Mouse (Mus musculus) hindbrain, embryonic 14.5 days (tissue): ENCODE measurements at regions not wholly inside any gene's neighbourhood (a gene's known extent, or its start where the extent isn't known, plus 50 kb on each side); places are given as distances from the start of the nearest gene placed in this dataset.

Experiments
- ATAC-seq: fragments of 200-750 bp; cut with Nextera tagmentation; 2 replicates; pipeline ENCODE4 v1.8.0; 2017; ENCODE audit warnings: moderate number of reproducible peaks, mild to moderate bottlenecking, moderate TSS enrichment, moderate library complexity; ENCODE audit not compliant: low FRiP score
- DNase-seq: peaks from one replicate; pipeline ENCODE4 v3.0.0-alpha.2; 2015; ENCODE audit warnings: low spot score
- H3K27ac ChIP-seq: fragments of 300-500 bp; sonication (generic); 2 replicates; pipeline ENCODE4 v1.5.1; 2014; ENCODE audit warnings: mild to moderate bottlenecking, moderate library complexity
- H3K27me3 ChIP-seq: fragments of 300-500 bp; sonication (generic); 2 replicates; pipeline ENCODE4 v1.6.1; 2014; ENCODE audit warnings: mild to moderate bottlenecking, low read length, mixed read lengths; ENCODE audit not compliant: control insufficient read depth, insufficient read depth
- H3K36me3 ChIP-seq: fragments of 300-500 bp; sonication (generic); replicated peaks from 2 replicates; pipeline ENCODE4 v1.6.1; 2014; ENCODE audit not compliant: control insufficient read depth, insufficient read depth
- H3K4me1 ChIP-seq: fragments of 300-500 bp; sonication (generic); replicated peaks from 2 replicates; pipeline ENCODE4 v1.6.1; 2014; ENCODE audit warnings: antibody characterized with exemption, low read length, mixed read lengths; ENCODE audit not compliant: control insufficient read depth, insufficient read depth
- H3K4me2 ChIP-seq: fragments of 300-500 bp; sonication (generic); replicated peaks from 2 replicates; pipeline ENCODE4 v1.6.1; 2014; ENCODE audit warnings: mild to moderate bottlenecking, moderate library complexity
- H3K4me3 ChIP-seq: fragments of 300-500 bp; sonication (generic); replicated peaks from 2 replicates; pipeline ENCODE4 v1.5.1; 2014; ENCODE audit warnings: mild to moderate bottlenecking, low read length
- H3K9ac ChIP-seq: fragments of 300-500 bp; sonication (generic); 2 replicates; pipeline ENCODE4 v1.6.1; 2014
- H3K9me3 ChIP-seq: fragments of 300-500 bp; sonication (generic); 2 replicates; pipeline ENCODE4 v1.6.1; 2016; ENCODE audit warnings: low read length; ENCODE audit not compliant: control insufficient read depth
- WGBS: fragments of 180-500 bp; shearing (Covaris S2); extraction: QIAGEN DNeasy Blood & Tissue Kit; methylation state at CpG from one replicate; pipeline ENCODE4 v1.1.7; 2014; 5-methylcytosine and 5-hydroxymethylcytosine counted together

DNA sequence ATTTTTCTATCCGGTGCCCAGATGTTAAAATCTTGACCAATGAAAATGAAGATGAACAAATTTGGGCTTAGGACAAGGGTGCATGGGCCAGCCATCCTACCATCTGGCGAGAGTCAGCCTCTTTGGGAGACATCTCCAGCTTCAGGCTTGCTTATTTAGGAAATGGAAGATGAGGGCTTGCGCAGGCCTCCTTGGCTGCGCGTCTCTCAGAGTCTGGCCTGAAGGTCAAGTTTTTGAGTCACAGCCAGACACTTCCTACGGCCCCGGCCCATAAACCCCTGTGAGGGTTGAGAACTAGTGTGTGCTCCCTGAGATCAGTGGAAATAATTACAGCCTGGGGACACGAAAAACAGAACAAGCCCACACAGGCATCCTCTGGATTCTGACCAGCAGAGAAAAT, 300.7 kb upstream of the Arglu1 start:
- WGBS: 74% methylated on average over 8 of the region's 8 CpGs
- Histone ChIP-seq H3K27me3 (no peaks in the 10 kb centered on the region), H3K36me3 (no peaks in the 10 kb centered on the region), H3K4me2 (no peak overlapping the region), H3K4me3 (no peak overlapping the region), H3K27ac (no peak overlapping the region), H3K4me1 (peaks cover 26% of the 10 kb centered on the region), H3K9ac (no peak overlapping the region), H3K9me3 (no peaks in the 10 kb centered on the region)
- no peak for ATAC-seq
- DNase-seq: no peak

DNA sequence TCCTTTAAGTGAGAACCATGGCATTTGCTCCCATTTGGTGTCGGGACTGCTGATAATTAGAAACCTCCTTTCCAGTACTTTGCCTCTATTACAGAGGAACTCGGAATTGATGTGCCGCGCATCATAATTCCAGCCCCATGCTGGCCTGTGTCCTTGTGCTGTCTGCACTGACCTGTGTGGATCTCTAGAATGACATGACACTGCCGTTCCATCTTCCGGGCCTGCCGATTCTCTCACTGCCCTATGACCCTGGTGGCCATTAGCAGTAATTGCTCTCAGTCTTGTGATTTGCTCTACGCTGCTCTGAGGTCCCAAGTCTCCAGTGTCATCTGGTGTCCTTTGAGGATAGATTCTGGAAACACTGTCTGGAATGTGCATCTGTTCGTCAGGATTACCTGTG, 295.7 kb upstream of the Arglu1 start:
- Histone ChIP-seq H3K27me3 (no peaks in the 10 kb centered on the region), H3K4me2 (no peak overlapping the region), H3K27ac (no peak overlapping the region), H3K9ac (no peak overlapping the region), H3K36me3 (no peaks in the 10 kb centered on the region), H3K4me1 (peaks cover 4% of the 10 kb centered on the region), H3K9me3 (no peaks in the 10 kb centered on the region), H3K4me3 (no peak overlapping the region)
- ATAC-seq (no peak), DNase-seq (no peak)
- 70% methylated on average over 9 of the region's 9 CpGs for WGBS

DNA sequence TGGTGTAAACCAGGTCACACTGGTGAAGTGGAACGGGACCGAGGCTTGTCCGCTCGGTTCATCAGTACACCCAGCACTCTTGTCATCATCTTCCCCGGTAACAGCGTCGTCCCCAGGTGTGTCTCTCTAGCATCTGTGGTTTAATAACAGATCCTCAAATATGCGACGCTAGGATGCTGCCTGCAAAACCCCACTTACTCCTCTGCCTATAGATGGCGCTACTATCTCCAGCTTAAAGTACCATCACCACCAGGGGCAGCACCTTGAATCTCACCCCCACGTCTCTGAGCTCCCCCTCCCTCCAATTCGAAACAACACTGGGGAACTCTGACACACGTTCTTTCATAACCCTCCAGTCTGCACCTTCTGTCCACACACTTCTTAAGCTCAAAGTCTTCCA, 295.1 kb upstream of the Arglu1 start:
- H3K4me3 ChIP-seq: no peak overlapping the region
- ATAC-seq (no peak), DNase-seq (no peak)
- WGBS: 84% methylated on average over 13 of the region's 13 CpGs
- H3K9me3 ChIP-seq: no peaks in the 10 kb centered on the region
- peaks cover 4% of the 10 kb centered on the region for H3K4me1 ChIP-seq
- H3K9ac ChIP-seq: no peak overlapping the region
- no peaks in the 10 kb centered on the region for H3K36me3 ChIP-seq
- no peak overlapping the region for H3K27ac ChIP-seq
- no peak overlapping the region for H3K4me2 ChIP-seq
- H3K27me3 ChIP-seq: no peaks in the 10 kb centered on the region

DNA sequence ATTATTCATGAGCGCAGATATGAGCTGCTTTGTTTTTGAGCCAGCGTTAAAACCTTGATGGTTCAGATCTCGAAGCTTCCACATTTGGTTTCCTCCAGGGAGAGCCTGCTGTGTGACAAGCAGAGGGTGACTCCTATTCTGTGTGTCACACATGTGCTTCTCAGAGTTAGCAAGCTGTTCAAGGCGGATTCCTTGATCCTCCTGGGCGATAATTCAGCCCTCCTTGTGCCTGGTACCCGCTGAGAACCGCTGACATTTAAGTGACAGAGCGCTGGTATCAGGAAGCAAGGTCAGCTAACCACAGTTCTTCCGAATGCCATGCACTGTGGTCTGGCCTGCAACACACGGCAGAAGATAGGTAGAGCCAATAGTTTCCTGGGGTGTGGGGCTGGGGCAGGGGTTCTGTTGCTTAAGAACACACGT, 294.5 kb upstream of the Arglu1 start:
- Histone ChIP-seq H3K4me3 (no peak overlapping the region), H3K36me3 (no peaks in the 10 kb centered on the region), H3K27me3 (no peaks in the 10 kb centered on the region), H3K27ac (no peak overlapping the region), H3K4me1 (peaks cover 4% of the 10 kb centered on the region), H3K9me3 (no peaks in the 10 kb centered on the region), H3K4me2 (peak overlapping the region; percentile 29), H3K9ac (no peak overlapping the region)
- ATAC-seq (0 out of 2 replicates have a peak, but pooled peaks have one; percentile 32), DNase-seq (no peak)
- 25% methylated on average over 11 of the region's 11 CpGs for WGBS

DNA sequence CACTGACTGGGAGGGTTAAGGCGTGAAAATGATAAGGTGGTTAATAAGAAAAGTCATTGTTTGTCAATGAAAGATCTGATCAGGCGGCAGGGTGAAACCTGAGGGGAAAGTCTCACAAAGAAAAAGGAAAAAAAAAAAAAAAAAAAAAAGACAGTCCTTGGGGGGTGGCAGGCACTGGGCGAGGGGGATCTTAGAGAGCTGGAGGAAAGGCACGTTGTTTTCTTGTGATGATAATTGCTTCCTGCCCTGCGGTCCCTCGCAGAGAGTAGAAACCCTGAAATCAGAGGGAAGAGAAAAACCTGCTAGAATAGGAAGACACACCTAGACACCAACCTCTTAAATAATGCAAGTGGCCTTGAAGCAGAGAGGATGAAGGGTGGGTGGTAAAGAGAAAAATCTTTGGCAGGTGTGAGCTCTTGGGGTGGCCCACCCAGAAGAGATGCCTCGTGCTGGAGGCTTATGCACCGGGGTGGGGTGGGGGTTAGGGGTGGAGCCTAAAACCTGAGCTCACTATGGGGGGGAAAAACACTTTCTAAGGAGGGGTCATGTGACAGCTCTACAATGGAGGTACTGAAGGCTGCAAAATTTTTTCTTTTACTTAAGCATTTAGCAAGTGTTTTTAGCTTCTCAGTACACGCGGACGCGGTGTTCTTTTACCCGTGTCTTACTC, 294.0 kb upstream of the Arglu1 start:
- H3K9me3 ChIP-seq: no peaks in the 10 kb centered on the region
- DNase-seq: no peak
- no peak overlapping the region for H3K9ac ChIP-seq
- ATAC-seq: peak; percentile 47; the same call in 1 of the 2 replicates
- H3K27me3 ChIP-seq: no peaks in the 10 kb centered on the region
- WGBS: 14% methylated on average over 13 of the region's 13 CpGs
- peaks cover 4% of the 10 kb centered on the region for H3K4me1 ChIP-seq
- no peak overlapping the region for H3K27ac ChIP-seq
- H3K4me3 ChIP-seq: no peak overlapping the region
- H3K4me2 ChIP-seq: peak overlapping the region; percentile 29
- H3K36me3 ChIP-seq: no peaks in the 10 kb centered on the region

DNA sequence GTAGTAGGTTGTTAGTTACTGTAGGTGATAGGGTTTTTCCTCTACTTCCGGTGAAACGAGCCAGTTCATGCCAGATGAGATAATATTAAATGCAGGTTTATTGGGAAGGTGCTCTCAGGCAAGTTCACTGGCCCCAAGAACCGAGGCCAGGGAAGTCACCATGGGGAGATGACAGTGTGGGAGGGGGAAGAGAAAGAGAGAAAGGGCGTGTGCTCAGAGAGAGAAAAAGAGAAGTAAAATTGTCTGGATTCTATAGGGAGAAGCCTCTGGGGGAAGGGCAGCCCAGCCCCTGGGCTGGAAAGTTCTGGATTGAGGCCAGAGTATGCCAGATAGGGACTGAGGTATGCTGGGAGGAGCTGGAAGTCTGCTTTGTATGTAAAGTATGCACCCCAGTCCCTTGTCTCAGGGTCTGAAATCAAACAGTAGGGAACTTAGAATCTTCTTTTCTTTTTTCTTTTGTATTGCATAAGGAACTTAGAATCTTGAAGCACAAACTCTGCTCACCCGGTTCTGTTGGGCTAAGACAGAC, 292.9 kb upstream of the Arglu1 start:
- 54% methylated on average over 5 of the region's 5 CpGs for WGBS
- DNase-seq (no peak), ATAC-seq (no peak)
- Histone ChIP-seq H3K4me1 (peaks cover 4% of the 10 kb centered on the region), H3K27ac (no peak overlapping the region), H3K36me3 (no peaks in the 10 kb centered on the region), H3K4me3 (no peak overlapping the region), H3K9ac (no peak overlapping the region), H3K27me3 (no peaks in the 10 kb centered on the region), H3K9me3 (no peaks in the 10 kb centered on the region), H3K4me2 (no peak overlapping the region)

DNA sequence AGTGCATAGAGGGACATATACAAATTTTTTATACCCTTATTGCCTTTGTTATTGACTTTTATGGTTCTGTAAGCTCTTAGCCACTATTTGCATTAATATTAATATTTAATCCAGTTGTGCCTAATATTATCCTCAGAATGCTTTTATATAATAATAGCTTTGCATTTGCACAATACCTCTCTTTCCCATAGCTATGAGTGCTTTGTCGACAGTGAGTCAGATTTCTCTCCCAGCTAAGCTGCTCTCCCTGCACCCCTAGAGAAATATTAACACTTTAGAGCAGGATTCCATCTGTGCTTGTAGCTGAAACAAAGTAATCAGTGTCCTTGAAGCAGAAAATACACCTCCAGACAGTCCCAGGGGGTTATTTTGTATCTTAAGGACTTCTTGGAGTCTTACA, 288.6 kb upstream of the Arglu1 start:
- no peak for ATAC-seq
- Histone ChIP-seq H3K27me3 (no peaks in the 10 kb centered on the region), H3K36me3 (no peaks in the 10 kb centered on the region), H3K27ac (no peak overlapping the region), H3K4me1 (no peaks in the 10 kb centered on the region), H3K4me2 (no peak overlapping the region), H3K9ac (no peak overlapping the region), H3K9me3 (0 out of 2 replicates have a peak, but pooled peaks cover 3% of the 10 kb centered on the region), H3K4me3 (no peak overlapping the region)
- no peak for DNase-seq
- 41% methylated on average over 1 of the region's 1 CpGs for WGBS

DNA sequence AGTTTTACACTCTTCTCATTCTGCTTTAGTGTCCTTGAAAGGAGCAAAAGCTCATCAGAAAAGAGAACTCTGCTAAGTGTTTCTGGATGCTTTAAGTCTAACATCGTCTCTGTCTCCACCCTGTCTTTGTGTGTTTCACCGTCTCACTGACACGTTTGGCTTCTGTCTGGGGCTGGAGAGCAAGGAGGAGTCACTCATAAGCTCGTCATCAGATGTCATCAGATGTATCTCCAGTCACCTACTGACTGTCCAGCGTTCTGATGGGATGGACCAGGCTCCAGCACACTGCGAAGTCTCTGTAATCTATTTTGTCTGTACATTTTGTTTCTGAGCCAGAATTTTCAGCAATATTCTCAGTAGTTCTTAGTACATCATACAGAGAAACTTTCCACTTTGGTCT, 283.4 kb upstream of the Arglu1 start:
- ATAC-seq (no peak), DNase-seq (no peak)
- WGBS: 63% methylated on average over 6 of the region's 6 CpGs
- Histone ChIP-seq H3K4me3 (no peak overlapping the region), H3K4me1 (no peaks in the 10 kb centered on the region), H3K9me3 (0 out of 2 replicates have a peak, but pooled peaks cover 3% of the 10 kb centered on the region), H3K27me3 (no peaks in the 10 kb centered on the region), H3K9ac (no peak overlapping the region), H3K4me2 (no peak overlapping the region), H3K36me3 (no peaks in the 10 kb centered on the region), H3K27ac (no peak overlapping the region)

DNA sequence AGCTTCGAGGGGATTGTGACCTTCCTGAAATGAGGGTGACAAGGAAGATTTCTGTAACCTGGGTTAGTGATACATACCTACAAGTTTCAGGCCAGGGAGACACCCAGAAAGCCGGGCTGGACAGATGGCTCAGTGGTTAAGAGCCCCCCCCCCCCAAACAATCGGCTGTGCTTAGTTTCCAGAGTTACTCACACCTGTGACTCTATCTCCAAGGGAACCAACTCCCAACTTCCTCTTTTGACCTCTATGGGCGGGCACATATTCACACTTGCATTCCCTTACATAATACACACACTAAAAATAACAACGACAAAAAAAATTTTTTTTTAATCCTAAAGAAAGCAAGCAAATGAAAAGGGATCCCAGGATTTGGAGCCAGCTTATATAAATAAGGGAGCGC, 283.0 kb upstream of the Arglu1 start:
- 66% methylated on average over 6 of the region's 6 CpGs for WGBS
- H3K4me1 ChIP-seq: no peaks in the 10 kb centered on the region
- ATAC-seq: no peak
- H3K4me2 ChIP-seq: no peak overlapping the region
- no peak overlapping the region for H3K27ac ChIP-seq
- H3K36me3 ChIP-seq: no peaks in the 10 kb centered on the region
- H3K27me3 ChIP-seq: no peaks in the 10 kb centered on the region
- no peak overlapping the region for H3K4me3 ChIP-seq
- 0 out of 2 replicates have a peak, but pooled peaks cover 3% of the 10 kb centered on the region for H3K9me3 ChIP-seq
- no peak for DNase-seq
- H3K9ac ChIP-seq: no peak overlapping the region

DNA sequence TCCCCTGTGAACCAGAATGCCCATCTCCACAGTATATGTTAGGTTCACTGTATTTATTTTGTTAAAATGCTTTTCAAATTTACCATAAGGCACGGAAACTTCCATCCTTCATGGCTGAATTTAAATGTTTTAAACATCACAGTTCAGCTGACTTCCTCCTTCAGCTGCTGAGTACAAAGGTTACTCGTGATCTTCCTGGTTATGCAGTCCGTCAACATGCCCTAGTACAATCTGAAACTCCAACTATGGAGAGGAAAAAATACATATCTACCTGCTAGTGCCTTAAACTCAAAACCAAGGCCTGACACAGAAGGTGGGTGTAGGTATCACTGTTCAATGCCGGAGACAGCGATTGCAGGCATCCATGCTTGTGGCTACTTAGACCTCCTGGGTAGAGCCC, 280.5 kb upstream of the Arglu1 start:
- ATAC-seq: no peak
- no peaks in the 10 kb centered on the region for H3K27me3 ChIP-seq
- H3K4me3 ChIP-seq: no peak overlapping the region
- no peak overlapping the region for H3K27ac ChIP-seq
- H3K4me2 ChIP-seq: no peak overlapping the region
- no peaks in the 10 kb centered on the region for H3K9me3 ChIP-seq
- DNase-seq: no peak
- no peak overlapping the region for H3K9ac ChIP-seq
- H3K36me3 ChIP-seq: no peaks in the 10 kb centered on the region
- 89% methylated on average over 5 of the region's 5 CpGs for whole genome bisulfite sequencing
- H3K4me1 ChIP-seq: no peaks in the 10 kb centered on the region
